Mouse (Mus musculus): ENCODE data around the gene Adamtsl2.

- TF ChIP-seq CTCF (IDR thresholded peaks at IDR 0.05; ENCODE audit: low read depth, low read length), result no peak
- TF ChIP-seq POLR2A (IDR thresholded peaks at IDR 0.05; ENCODE audit: borderline replicate concordance, low read depth, low read length), result no peak
Observed at GRCm38 (mm10) chr2:27070247-27070813, 8.8 kb upstream of the Adamtsl2 start.
